Mouse (Mus musculus) Patski (cell line): ENCODE data around the gene Lbx2. TPM values are rescaled to one million over a fixed set of nuclear protein-coding genes. Genes with fewer than 3 reads are reported as not detected.

Experiments
- ATAC-seq: fragments of 100-300 bp; one replicate; pipeline ENCODE4 v1.8.0; 2021
- CTCF ChIA-PET: fragments of 350-600 bp; sonication (Branson Sonifier 250); formaldehyde crosslinking; loops from one replicate; lab custom pipeline; 2022; ENCODE audit warnings: inconsistent platforms; lab: Charles Lee
- POLR2A ChIA-PET: fragments of 350-600 bp; sonication (Branson Sonifier 250); formaldehyde crosslinking; loops from one replicate; lab custom pipeline; 2022; ENCODE audit warnings: antibody characterized with exemption, inconsistent platforms; lab: Charles Lee
- DNase-seq: peaks from one replicate; pipeline ENCODE4 v3.0.0-alpha.2; 2011; ENCODE audit warnings: low read depth, low spot score
- H3K27me3 ChIP-seq: fragments of 371-371 bp; one replicate; pipeline ENCODE4 v1.5.1; 2021
- CTCF ChIP-seq: fragments of 100-300 bp; IDR thresholded peaks from one replicate; pipeline ENCODE4 v1.5.1; 2021
- in situ Hi-C: fragments of 300-500 bp; cut with MboI; formaldehyde crosslinking; loops from 3 replicates; pipeline ENCODE4 v1.11.1; 2018; ENCODE audit warnings: low pct_unique_long_range_greater_than_20kb, mixed read lengths
- polyA plus RNA-seq: library from polyadenylated mRNA; unstranded; gene quantifications from one replicate; pipeline ENCODE4 v1.2.3, GENCODE M21; 2021

Lbx2 gene
- polyA plus RNA-seq, 1 experiment from 2014 or later, result 0.51 TPM

DNA sequence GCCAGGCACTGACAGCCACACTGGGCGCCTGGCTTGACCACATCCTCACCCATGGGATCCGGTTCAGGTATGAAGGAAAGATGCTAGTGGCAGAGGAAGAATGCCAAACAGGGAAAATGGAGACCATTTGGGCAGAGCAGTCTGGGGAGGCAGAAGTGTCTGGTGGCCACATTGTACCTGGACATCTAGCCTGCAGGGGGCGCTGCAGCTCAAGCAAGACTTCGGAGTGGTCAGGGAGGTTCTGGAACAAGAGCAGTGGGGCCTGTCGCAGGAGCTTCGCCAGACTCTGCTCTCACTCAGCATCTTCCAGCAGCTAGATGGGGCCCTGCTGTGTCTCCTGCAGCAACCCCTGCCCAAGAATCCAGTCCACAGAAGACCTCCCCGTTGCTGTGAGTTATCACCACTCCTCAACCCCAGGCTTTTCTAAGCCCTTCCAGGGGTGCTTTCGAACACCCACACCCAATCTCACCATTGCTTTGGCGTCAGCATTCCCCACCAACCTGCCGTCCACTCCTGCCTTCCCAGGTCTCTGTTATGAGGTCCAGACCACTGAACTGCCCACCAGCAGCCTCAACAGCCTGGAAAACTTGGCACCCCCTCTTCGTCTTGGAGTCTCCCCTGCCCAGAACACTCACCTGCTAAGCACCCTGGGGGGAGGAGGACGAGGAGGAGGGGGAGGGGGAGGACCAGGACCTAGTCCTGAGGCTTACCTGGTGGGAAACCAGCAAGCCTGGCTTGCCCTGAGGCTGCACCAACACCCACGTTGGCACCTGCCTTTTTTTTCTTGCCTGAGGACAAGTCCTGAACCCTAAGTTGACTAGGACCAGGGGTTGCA, 21.6 kb downstream of the Lbx2 start:
- H3K27me3 ChIP-seq, result no peaks in the 10 kb centered on the region
- ATAC-seq, result peak; percentile 23
- in situ Hi-C loops, result no loop called here
- TF ChIP-seq CTCF, result no peak
- ChIA-PET CTCF (interaction anchor here (1.1 to 4.8 kb wide), 4 partner anchors 10 to 111 kb away, joined by 3 to 14 read pairs (median 4); partner anchors contain the start of genes 1700003E16Rik and Wdr54), POLR2A (interaction anchor here (1.2 kb wide), 1 partner anchor 10 kb away, joined by 3 read pairs; no protein-coding TSS in a partner anchor)
- DNase-seq, result no peak

DNA sequence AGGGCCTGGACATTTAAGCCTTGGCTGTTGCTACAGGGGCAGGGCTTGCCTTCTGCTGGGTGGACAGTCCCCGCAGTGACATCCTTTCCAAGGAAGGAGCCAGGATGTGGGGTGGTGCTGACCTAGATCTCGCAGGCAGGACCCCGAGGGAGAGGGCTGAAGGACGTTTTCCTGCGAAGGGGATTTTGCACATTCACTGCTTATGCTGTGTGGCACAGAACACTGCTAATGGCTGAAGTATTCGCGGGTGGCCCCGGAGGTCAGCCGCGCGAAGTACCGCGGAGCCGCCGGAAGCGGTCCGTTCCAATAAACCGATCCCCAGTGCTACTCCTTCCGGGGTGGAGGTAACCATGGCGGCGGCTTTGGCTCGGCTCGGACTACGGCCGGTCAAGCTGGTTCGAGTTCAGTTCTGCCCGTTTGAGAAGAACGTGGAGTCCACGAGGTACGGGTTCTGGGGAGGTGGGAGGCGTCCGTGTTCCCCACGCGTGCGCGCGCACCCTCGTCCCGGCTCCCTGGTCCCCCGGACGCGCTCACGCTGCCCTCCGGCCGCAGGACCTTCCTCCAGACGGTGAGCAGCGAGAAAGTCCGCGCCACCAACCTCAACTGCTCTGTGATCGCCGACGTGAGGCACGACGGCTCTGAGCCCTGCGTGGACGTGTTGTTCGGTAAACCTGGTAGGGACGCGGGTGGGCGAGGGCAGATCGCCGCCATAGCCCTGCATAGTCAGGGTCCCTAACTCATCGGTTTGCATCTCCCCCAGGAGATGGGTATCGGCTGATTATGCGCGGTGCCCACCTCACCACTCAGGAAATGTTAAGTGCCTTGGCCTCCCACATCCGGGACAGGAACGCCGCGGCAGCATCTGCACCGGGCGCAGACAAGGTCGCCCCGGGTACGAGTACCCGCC, 22.8 kb downstream of the Lbx2 start, which contains the start of gene Mrpl53:
Mrpl53 (plus strand) TSS at position 279 of the 907 bp plus-strand sequence.
- ChIA-PET CTCF (interaction anchor here (1.2 to 4.8 kb wide), 3 partner anchors 10 to 112 kb away, joined by 3 to 14 read pairs (median 4); partner anchors contain the start of genes 1700003E16Rik and Wdr54), POLR2A (interaction anchor here (1.7 to 1.8 kb wide), 2 partner anchors 10 to 12 kb away, joined by 5 to 8 read pairs; partner anchors contain the start of gene Wbp1)
- TF ChIP-seq CTCF, result no peak
- DNase-seq (no peak), ATAC-seq (peak; percentile 49)
- H3K27me3 ChIP-seq, result no peaks in the 10 kb centered on the region
- in situ Hi-C loops, result no loop called here

DNA sequence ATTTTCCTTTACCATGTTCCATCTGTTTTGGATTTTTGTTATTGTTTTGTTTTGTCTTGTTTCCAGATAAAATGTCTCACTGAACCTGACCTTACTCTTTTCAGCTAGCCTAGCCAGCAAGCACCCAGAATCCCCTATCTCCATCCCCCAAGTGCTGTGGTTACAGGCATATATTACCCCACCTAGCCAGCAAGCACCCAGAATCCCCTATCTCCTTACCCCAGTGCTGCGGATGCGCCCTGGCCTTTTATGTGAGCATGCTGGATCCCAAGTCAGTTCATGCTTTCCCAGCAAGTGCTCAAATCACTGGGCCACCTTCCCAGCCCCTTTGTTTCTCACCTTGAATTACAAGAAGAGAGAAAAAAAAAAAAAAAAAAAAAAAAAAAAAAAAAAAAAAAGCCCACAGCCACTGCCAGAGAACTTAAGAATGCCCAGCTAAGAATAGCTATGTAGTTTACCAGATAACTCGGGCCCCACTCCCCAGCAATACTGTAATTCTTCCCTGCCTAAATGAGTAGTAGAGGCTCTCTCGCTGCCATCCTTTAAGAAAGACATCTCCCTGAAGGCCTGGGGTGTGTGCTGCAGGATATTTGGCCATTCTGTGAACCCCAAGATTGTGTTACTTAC, 25.5 kb downstream of the Lbx2 start:
- ATAC-seq (no peak), DNase-seq (no peak)
- POLR2A ChIA-PET, result interaction anchor here (0.6 kb wide), 1 partner anchor 57 kb away, joined by 3 read pairs; the partner anchor contains the start of gene Aup1
- in situ Hi-C loops, result no loop called here
- H3K27me3 ChIP-seq, result no peaks in the 10 kb centered on the region
- CTCF ChIA-PET, result no interaction called here
- TF ChIP-seq CTCF, result no peak

DNA sequence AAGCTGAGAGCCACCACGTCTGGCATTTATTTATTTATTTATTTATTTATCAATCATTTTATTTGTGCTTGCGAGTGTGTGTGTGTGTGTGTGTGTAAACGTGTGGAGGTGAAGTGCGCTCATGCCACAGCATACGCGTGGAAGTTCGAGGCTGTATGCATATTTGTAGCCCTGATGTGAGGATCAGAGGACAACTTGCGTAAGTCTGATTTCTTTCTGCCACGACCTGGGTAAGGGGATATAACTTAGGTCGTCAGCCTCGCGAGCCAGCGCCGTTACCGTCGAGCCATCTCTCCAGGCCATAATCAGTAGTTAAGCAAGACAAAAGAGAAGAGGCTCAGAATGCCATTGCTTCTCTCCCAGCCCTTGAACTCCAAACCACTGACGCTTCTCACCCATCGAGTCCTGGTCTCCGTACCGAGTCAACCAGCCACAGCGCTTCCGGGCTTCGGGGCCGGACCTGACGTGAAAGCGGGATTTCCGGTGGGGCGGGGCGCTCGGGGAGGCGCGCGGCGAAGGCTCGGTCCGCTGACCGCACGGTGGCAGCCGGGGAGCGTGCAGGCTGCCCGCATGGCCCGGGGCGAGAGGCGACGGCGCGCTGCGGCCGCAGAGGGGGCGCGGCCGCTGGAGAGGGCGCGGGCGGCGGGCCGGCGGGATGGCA, 29.0 kb downstream of the Lbx2 start, which contains the start of gene Mogs:
Mogs (plus strand) TSS at position 486 of the 661 bp plus-strand sequence.
- DNase-seq (no peak), ATAC-seq (peak; percentile 83)
- CTCF ChIA-PET, result interaction anchor here (0.7 to 1.0 kb wide), 2 partner anchors 10 to 119 kb away, joined by 3 to 8 read pairs; no protein-coding TSS in a partner anchor
- H3K27me3 ChIP-seq, result no peaks in the 10 kb centered on the region
- POLR2A ChIA-PET, result interaction anchor here (0.6 to 1.1 kb wide), 3 partner anchors 9 to 144 kb away, joined by 3 to 5 read pairs (median 3); no protein-coding TSS in a partner anchor
- no peak for TF ChIP-seq CTCF
- in situ Hi-C loops, result loop anchor here (5.0 kb wide), 1 partner anchor 42 kb away; the partner anchor contains the start of genes 1700003E16Rik and Wdr54

DNA sequence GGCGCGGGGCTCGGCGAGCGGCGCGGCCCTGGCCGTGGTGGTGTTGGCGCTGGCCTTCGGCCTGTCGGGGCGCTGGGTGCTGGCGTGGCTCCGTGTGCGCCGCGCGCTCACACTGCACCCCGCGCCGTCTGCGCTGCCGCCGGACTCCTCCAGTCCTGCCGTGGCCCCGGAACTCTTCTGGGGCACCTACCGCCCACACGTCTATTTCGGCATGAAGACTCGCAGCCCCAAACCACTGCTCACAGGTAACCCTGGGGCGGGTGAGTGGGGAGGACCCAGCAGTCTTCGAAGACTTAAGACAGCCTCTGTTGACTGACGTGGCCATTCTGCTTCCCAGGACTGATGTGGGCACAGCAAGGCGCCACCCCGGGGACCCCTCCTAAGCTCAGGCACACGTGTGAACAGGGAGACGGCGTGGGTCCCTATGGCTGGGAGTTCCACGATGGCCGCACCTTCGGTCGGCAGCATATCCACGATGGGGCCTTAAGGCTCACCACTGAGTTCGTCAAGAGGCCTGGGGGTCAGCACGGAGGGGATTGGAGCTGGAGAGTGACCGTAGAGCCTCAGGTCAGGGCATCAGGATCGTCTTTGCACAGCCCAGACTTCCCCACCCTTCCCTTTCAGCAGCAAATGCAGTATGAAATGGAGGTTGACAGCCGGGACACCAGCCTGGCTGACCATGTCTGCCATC, 29.7 kb downstream of the Lbx2 start:
- H3K27me3 ChIP-seq, result no peaks in the 10 kb centered on the region
- TF ChIP-seq CTCF, result no peak
- DNase-seq, result no peak
- ChIA-PET POLR2A (no interaction called here), CTCF (no interaction called here)
- peak; percentile 63 for ATAC-seq
- in situ Hi-C loops, result loop anchor here (5.0 kb wide), 1 partner anchor 41 kb away; the partner anchor contains the start of genes 1700003E16Rik and Wdr54

- ChIA-PET CTCF (interaction anchor here (0.9 kb wide), 1 partner anchor 40 kb away, joined by 3 read pairs; the partner anchor contains the start of genes 1700003E16Rik and Wdr54), POLR2A (no interaction called here)
- TF ChIP-seq CTCF, result no peak
- DNase-seq, result no peak
- H3K27me3 ChIP-seq, result no peaks in the 10 kb centered on the region
- no peak for ATAC-seq
- in situ Hi-C loops, result loop anchor here (5.0 kb wide), 1 partner anchor 41 kb away; the partner anchor contains the start of genes 1700003E16Rik and Wdr54
These were observed 30.4 kb downstream of the Lbx2 start for GRCm38 (mm10) chr6:83116373-83117164.

GRCm38 (mm10) chr6:83117165-83117438, 30.9 kb downstream of the Lbx2 start:
- DNase-seq (no peak), ATAC-seq (no peak)
- H3K27me3 ChIP-seq, result no peaks in the 10 kb centered on the region
- TF ChIP-seq CTCF, result no peak
- in situ Hi-C loops, result loop anchor here (5.0 kb wide), 1 partner anchor 40 kb away; the partner anchor contains the start of genes 1700003E16Rik and Wdr54
- POLR2A ChIA-PET, result interaction anchor here (1.0 kb wide), 1 partner anchor 10 kb away, joined by 3 read pairs; no protein-coding TSS in a partner anchor
- CTCF ChIA-PET, result interaction anchor here (0.9 kb wide), 1 partner anchor 39 kb away, joined by 3 read pairs; the partner anchor contains the start of genes 1700003E16Rik and Wdr54
